Mouse (Mus musculus) neural tube, embryonic 10.5 days (tissue): ENCODE results near the gene Ifnar2.

Experiments
- DNase-seq: peaks from one replicate; pipeline ENCODE4 v3.0.0-alpha.2; 2017; ENCODE audit warnings: low spot score; ENCODE audit errors: extremely low spot score

Gene Ifnar2

DNA sequence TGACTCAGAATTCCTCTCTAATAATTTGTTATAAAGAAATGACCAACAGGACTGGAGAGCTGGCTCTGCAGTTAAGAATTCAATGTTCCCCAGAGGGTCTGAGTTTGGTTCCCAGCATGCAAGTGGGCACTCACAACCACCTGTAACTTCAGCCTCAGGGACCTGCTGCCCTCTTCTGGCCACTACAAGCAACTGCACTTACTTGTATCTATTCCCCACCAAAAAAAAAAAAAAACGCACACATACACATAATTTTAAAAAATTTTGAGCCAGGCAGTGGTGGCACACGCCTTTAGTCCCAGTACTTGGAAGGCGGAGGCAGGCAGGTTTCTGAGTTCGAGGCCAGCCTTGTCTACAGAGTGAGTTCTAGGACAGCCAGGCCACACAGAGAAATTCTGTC is 17.5 kb downstream of the Ifnar2 start:
- no peak for DNase-seq

DNA sequence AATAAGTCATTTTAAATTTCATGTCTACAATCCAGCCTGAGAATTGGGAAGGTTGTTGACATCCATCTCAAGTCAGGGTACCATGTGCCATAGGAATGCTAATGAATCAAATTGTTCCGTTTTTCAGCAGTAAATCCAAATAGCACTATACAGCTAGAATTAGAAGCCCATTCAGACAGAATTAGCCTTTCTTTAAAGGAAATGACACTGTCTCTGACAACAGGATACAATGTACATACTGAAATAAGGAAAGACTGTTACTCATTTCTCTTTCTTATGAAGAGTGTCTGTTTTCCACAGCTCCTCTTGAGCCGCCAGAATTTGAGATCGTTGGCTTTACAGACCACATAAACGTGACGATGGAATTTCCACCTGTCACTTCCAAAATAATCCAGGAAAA is 18.8 kb downstream of the Ifnar2 start, which contains the start of gene Gm21970:
Gene Gm21970 (plus strand): TSS at position 301 of the 400 bp plus-strand sequence.
- no peak for DNase-seq

DNA sequence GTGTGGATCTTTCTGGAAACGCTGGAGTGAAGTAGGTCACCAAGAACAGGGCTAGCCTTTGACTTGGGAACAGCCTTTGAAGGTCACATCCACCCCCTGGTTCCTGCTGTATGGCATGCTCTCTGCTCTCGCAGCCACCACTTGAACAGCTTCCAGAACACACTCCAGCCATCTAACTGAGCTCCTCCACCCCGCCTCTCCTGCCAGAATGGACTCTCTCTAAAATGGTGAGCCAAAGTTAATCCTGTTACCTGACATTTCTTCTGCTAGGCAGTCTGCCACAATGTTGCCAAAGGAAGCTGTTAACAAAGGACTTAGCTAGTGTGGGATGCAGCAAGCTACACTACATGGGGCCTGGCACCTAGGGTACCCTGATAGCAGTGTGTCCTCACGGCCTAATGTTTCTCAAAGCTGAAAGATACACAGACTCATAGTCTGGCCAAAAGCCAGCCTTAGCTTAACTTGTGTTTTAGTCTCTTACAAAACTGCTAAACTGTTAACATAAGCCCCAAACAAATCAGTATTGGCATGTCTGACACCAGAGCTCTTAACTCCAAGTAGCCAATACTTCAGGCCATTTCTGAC is 22.3 kb downstream of the Ifnar2 start:
- DNase-seq, result no peak

DNA sequence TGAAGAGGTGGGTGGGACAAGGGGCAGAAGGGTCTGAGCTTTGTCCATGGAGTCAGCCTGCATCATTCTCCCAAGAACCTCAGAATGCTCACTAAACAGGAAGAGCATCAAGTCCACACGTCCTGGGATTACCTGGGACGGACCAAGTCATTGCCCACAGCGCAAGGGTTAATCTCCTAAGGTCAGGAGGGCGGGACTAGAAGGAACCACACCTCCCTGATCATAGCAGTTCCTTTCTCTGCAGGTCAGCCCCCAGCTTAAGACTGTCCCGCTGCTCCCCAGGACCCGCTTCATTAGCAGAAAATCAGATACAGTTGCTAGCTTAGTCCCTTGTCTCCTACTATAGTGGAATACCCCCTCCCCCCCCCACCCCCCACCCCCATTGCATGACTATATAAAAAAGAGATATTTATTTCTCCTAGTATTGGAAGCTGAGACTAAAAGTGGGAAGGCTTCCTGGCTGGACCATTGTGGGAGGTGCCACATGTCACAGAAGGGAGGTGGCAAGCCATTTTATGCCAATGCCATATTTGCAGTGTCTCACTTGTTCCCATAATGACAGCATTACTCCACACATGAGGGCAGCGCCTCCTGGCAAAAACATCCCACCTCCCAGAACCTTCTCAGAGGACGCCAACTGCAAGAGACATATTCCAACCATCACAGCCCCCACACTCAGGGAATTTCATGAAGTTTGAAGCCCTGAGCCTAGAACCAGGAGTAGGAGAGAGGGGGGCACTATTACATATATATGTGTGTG is 23.2 kb downstream of the Ifnar2 start:
- no peak for DNase-seq

DNA sequence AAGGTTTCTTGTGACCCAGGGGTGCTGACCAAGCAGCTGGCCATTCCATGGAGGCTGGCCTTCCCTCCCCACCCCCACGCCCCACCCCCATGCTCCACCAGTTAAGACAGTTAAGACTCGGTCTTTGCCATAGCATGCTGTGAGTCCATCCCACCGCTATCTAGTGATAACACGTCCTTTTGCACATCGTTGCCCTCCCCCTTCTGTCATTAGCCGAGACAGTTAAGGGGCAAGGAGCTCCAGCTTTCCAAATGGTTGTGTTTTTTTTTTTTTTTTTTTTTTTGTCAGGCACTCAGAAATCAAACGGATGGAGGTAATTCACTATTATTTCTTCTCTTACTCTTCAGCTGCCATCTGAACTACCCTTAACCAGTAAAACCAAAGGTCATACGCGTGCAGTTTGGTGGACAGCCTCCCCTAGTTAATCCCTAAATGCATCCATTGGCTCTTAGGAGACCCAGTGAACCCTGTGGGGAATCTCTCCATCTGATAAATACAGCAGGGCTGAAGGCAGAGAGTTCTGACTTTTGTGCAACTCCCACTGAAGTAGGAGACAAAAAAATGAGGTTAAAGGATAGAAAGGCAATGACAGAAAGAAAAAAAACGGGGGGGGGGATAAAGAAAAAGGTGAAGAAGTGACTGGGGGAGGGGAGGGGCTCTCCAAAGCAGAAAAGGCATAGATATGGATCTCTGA is 24.4 kb downstream of the Ifnar2 start:
- DNase-seq, result no peak

DNA sequence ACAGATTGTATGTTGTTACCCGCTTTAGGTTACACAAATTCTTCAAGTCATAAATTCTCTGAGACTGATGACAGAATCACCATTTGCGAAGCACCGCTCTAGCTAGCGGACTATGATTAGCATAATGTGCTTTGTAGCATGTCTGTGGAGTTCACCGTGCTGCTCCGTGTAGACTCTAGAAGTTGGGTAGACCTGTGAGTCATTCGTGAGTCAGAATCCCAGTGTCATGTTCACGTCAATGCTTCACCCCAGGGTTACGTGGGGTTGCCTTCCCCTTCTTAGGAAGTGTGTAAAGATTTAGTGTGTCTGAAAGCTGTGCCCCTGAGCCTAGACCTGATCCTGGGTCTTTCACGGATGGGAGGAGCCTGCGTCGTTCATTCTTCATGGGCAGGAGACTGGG is 25.4 kb downstream of the Ifnar2 start:
- DNase-seq, result no peak

DNA sequence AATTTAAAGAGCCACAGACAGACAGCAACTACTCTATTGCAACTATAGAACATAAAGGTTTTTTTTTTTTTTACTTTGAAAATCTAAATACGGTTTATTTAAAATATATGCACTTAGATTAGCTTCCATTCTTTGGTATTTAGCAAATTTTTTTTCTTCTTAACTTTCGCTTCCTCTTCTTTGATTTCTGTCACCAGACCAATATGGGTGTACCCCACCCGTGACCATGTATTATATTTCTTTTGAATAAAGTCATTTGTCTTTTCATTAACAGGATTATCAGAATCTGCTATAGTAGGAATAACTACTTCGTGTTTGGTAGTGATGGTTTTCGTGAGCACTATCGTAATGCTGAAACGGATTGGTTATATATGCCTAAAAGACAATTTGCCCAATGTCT is 26.4 kb downstream of the Ifnar2 start:
- no peak for DNase-seq

DNA sequence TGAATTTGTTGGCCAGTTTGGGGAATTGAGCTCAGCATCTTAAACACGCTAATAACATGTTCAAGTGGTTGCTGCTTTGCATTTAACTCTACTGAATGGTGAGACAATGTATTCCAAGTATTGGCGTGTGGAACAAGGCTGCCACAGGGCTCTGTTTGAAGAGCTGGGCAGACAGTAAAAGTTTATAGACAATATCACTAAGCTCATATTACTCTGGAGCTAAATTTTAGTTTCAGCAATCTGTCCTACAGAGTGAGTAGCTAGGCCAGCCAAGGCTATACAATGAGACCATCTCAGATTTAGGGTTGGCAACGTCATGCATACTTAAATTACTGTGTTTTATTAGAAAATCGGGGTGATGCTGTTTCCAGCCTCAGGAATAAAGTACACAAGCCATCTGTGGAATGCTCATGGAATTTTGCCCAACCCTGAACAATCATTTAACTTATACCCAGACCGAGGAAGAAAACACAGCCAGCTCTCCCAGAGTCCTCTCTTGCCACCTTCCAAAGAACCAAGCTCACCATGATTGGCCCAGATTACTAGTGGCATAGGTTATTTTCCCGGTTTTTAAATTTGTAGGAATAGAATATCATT is 29.1 kb downstream of the Ifnar2 start:
- DNase-seq, result no peak

DNA sequence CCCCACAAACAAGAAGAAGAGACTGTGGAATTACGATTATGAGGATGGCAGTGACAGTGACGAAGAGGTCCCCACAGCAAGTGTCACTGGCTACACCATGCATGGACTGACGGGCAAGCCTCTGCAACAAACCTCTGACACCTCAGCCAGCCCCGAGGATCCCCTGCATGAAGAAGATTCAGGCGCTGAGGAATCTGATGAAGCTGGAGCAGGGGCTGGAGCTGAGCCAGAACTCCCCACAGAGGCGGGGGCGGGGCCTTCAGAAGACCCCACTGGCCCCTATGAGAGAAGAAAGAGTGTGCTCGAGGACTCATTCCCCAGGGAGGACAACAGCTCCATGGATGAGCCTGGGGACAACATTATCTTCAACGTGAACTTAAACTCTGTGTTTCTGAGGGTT is 31.2 kb downstream of the Ifnar2 start:
- no peak for DNase-seq

DNA sequence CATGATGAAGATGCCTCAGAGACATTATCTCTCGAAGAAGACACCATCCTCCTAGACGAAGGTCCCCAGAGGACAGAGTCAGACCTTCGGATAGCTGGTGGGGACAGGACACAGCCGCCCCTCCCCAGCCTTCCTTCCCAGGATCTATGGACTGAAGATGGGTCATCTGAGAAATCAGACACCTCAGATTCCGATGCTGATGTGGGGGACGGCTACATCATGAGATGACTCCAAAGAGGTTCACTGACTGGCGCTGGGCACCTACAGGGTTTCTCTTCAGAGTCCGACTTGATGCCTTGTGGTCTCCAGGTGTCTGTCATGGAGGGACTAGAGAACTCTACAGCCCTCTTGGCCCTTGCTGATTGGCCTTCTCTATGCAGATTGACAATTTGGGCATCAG is 31.6 kb downstream of the Ifnar2 start:
- DNase-seq, result no peak

DNA sequence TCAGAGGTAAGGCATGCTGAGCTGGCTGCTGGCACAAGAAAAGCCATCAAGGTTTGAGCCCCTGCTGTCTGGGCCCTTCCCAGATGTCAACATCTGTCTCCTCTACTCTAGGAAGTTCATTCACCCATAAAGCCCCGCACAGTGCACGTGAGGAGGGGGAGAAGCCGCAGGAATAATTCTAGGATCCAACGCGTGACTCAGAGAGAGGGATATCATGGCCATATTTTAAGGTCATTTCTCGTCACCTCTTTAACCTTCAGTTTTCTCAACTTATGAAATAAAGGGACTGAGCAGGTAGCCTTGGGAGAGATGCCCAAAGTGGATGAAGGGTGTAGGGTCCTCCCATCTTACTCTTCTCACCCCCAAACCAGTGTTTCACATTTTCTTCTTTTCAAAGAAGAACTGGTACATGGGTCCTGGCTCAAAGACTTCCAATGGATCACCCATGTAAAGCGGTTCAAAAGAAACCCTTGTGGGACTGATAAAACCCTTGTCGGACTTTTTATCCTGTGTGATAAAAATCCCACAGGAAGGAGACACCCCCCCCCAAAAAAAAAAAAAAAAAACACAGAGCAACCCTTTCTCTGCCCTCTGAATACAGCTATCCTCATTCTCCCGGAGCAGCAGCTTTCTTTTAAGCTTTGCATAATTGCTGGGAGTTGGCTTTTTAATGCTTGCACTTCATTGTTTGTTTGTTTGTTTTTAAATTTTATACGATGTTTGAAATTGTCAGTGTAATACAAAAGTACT is 32.4 kb downstream of the Ifnar2 start:
- no peak for DNase-seq

DNA sequence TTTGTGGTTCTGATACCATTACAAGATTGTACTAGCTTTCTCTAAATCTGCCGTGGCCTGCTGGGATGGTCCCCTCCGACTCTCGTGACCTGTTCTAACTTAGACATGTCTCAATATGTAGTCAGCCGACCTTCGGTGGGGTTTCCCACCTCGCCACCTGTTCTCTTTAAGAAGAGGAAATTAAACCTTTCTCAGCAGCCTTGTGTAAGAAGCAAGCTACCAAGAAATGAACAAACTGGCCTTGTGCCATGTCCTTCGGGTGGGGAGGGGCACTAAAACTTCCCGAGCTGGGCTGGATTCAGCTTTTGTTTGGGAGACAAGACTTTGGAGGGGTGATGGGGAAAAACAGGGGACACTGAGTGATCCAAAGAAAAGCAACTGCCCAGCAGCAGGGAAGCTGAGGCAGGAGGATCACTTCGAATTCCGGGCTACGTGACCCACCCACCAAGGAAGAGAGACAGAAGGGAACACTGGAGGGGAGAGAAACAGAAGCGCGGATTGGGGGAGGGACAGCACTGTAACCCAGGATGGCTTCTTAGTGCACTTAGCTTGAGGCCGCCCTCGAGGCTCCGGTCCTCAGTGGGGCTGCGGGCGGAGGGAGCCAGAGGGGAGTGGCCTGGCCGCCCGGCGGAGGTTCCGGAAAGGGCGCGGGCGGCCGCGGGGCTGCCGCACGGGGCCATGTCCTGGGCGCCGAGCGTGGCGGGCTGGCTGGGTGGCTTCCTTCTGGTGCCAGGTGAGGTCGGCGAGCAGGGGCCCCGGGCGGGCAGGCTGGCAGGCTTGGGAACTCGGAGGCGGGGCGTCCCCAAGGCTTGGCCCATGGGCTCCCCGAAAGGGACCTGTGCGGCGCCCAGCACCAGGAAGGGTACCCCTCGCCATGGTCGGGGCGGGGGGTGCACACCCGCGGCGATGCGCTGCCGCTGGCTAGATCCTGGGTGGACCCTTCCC is 33.3 kb downstream of the Ifnar2 start, which contains the start of gene Il10rb:
Gene Il10rb (plus strand): TSS at position 525 of the 945 bp plus-strand sequence.
- DNase-seq, result peak; percentile 65

DNA sequence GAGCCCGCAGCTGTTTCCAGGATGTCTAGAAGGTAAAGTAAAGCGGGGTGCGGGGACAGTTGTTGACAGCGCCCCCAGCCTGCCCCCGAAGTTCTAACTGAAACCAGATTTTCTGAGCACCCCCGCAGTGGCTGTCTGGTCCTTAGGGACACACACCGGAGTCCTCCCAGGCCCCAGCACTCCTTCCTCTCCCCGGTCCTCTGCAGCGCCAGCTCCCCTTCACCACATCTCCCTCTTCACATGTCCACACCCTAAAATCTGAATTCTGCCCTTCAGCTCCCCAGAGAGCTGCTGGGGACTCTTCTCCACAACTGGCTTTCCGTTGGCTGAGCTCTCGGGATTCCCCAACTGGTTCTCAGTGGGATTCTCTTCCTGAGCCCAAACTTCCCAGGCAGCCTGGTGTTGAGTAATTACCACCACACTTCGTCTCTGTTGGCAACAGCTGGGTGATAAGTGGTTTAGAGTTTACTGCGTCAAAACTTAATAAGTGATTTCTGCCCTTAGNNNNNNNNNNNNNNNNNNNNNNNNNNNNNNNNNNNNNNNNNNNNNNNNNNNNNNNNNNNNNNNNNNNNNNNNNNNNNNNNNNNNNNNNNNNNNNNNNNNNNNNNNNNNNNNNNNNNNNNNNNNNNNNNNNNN is 34.1 kb downstream of the Ifnar2 start:
- peak; percentile 41 for DNase-seq

DNA sequence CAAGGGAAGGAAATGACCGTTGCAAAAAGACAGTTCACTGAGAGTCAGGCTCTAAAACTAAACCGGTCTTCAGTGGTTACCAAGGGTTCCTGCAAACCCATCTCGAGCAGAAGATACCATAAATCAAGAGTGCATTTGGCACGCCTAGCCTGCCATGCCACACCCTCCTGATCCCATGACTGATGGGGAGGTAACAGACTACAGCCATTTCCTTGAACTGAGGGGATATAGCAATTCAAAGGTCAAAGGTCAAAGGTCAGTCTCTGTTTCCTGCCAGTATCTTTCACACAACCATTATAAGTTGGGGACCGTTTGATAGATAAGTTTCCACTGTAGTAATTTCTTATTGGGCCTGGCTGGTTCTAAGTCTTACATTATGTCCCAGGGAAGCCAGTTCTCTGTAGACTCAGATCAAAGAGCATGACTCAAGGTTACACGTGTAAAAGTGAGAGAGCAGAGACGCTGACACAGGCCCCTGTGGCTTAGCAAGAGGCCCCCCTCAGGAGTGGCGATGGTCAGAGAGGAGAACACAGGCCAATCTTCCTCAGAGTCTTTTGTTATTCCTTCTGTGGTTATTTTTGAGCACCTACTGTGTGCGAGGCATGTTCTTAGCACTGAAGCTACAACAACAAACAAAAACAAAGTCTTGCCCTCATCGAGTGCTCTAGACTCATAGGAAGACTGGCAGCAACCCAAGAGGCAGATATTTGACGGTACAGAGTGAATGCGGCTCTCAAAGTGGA is 40.7 kb downstream of the Ifnar2 start:
- no peak for DNase-seq

DNA sequence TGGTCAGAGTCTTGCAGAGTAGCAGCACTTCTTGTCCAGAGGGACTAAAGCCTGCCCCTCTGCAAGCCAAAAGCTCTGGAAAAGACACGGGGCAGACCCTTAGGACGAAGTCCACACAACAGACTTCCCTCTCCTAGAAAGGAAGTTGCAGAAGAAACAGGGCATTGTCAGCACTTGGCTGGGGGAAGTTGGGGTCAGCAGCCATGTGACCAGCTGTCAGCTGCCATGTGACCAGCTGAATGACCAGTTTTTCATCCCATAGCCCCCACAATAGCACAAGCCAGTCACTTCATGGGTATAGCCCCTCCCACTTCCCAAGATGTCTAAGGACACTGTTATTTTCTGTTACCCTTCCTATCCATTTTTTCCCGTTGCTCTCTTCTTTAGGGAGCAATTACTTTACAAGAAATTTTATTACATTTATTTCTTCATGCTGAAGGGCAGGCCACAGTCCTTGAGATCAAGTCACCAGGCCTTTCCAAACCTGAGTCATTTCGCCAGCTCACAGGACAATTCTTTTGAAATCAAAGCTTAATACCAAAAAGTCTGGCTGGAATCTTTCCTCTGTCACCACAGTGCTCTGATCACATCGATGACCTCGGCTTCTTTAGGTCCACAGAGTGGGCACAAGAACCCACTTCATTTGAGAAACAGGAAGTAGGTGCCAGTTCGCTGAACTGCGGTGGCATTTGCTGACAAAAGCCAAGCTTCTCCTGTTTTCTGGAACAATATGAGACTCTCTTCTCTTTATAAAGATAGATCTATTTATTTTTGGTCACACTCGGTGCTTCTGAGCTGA is 43.0 kb downstream of the Ifnar2 start:
- no peak for DNase-seq

DNA sequence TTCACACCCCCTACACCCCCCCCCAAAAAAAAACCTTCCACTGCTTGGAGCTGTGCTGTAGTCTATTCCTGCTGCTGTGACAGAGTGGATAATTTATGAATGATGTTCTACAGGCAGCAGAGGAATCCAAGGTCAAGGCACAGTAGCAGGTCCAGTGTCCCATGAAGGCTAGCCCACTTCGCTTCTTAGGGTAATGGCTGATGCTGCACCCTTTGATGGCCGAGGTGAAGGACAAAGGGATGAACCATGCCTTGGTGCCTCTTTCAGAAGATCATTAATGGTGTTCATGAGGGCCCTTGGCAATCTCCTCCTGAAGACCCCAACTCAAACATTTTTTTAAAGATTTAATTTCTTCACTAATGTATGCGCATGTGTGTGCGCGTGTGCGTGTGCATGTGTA is 43.8 kb downstream of the Ifnar2 start:
- no peak for DNase-seq

DNA sequence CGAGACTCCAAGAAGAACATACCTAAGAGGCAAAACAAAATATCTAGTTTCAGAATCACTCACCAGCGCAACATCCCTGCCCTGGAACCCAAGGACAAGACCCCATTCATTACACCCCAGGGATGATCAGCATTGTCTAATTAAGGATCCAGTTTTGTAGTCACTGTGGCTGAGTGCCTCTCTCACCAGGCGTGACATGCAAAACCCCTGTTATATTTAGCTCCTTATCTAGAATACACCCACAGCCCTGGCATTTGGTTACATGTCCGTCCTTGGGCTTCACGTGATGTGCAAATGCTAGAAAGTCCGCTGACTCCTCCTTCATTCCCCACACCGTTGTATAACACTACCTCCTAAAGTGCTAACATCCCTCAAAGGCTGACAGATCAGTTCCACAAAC is 44.4 kb downstream of the Ifnar2 start:
- DNase-seq, result no peak

DNA sequence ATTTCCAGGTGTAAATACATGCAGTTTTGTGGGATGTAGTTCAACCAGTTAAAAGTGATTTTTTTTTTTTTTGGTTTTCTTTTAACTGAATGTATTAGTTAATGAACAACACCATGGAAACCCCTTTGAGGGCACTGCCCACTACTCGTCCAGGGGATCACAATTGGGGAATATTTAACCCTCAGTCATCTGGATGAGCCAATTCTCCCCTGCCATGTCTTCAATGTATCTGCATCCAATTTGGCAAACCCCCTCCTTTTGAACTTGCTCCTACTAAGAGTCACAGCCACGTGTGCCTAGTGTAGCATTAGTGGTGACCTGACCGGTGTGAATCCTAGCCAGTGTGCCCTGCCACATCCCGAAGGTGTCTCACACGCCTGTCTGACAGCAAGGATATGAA is 45.9 kb downstream of the Ifnar2 start:
- DNase-seq, result no peak
